Mouse (Mus musculus) lung, postnatal 0 days (tissue): ENCODE results near the gene Hist1h2ab.

ENCODE experiments used
- CTCF ChIP-seq: IDR thresholded peaks from 2 replicates; pipeline ENCODE4 v1.5.1; 2016; ENCODE audit warnings: antibody characterized with exemption, mild to moderate bottlenecking
- EP300 ChIP-seq: IDR thresholded peaks from 2 replicates; pipeline ENCODE4 v1.6.1; 2016; ENCODE audit warnings: antibody characterized with exemption, mild to moderate bottlenecking, control low read depth

GRCm38 (mm10) chr13:23759916-23760239 is 9.0 kb downstream of the Hist1h2ab start:
- TF ChIP-seq EP300 (no peak), CTCF (no peak)
